Comparison of ENCODE assay signal across 30 mouse cellular contexts in the genomic region with DNA sequence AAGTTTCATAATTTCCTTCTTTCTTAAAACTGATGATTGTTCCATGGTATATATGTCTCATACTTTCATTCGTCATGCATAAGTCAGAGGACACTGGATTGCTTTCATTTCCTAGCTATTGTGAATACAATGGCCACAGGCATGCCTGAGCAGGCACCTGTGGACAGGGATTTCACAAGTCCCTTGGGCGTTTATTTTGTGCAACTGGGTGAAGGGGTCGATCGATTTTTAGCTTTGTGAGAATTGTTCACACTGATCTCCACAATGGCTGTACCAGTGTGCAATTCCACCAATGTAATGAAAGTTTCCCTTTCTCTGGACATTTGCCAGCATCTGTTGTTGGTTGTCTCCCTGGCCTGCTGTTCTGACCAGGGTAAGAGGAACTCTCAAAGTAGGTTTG.
"Had no signal": no experiment of that assay in that cellular context is flagged by ENCODE, and none has a peak within 500 bp of the region (broad histone marks: within the 10 kb centered on the region; RNA-seq: fewer than 3 reads in every experiment).

No protein-coding gene starts in this region.

- ATAC-seq: liver, embryonic 12.5 days; lung, postnatal 0 days; midbrain, embryonic 13.5 days; midbrain, embryonic 15.5 days; midbrain, embryonic 16.5 days had no signal

- H3K27me3 ChIP-seq: limb, embryonic 12.5 days; limb, embryonic 13.5 days; limb, embryonic 15.5 days; liver, embryonic 12.5 days; liver, embryonic 13.5 days; liver, embryonic 15.5 days; lung, embryonic 15.5 days; megakaryocyte, embryonic 14.5 days; midbrain, embryonic 12.5 days; midbrain, embryonic 13.5 days; midbrain, embryonic 15.5 days had no signal

- H3K4me3 ChIP-seq: left cerebral cortex, adult 2 months; limb, embryonic 10.5 days; limb, embryonic 12.5 days; limb, embryonic 13.5 days; limb, embryonic 15.5 days; liver, embryonic 12.5 days; liver, embryonic 13.5 days; liver, embryonic 15.5 days; lung, embryonic 15.5 days; megakaryocyte, embryonic 14.5 days; midbrain, embryonic 10.5 days; midbrain, embryonic 12.5 days; midbrain, embryonic 13.5 days; midbrain, embryonic 15.5 days; myocyte had no signal

- H3K9me3 ChIP-seq: limb, embryonic 10.5 days; limb, embryonic 15.5 days; liver, embryonic 12.5 days; liver, embryonic 13.5 days; liver, embryonic 15.5 days; lung, embryonic 15.5 days; megakaryocyte, embryonic 14.5 days; midbrain, embryonic 10.5 days; midbrain, embryonic 12.5 days; midbrain, embryonic 15.5 days had no signal

- H3K4me2 ChIP-seq: limb, embryonic 12.5 days; limb, embryonic 13.5 days; limb, embryonic 15.5 days; liver, embryonic 12.5 days; liver, embryonic 13.5 days; liver, embryonic 15.5 days; lung, embryonic 14.5 days; lung, embryonic 15.5 days; midbrain, embryonic 11.5 days; midbrain, embryonic 12.5 days; midbrain, embryonic 13.5 days; midbrain, embryonic 15.5 days had no signal

- H3K4me1 ChIP-seq: limb, embryonic 10.5 days; limb, embryonic 12.5 days; limb, embryonic 13.5 days; limb, embryonic 15.5 days; liver, embryonic 12.5 days; liver, embryonic 13.5 days; liver, embryonic 15.5 days; lung, embryonic 15.5 days; megakaryocyte, embryonic 14.5 days; midbrain, embryonic 12.5 days; midbrain, embryonic 13.5 days; midbrain, embryonic 15.5 days had no signal

- DNase-seq: layer of hippocampus, postnatal 36 days; left cerebral cortex, postnatal 4 days; liver, embryonic 13.5 days; lung, adult 18-20 months; lung, adult 2 months; lung, embryonic 14.5 days; lung, postnatal 10 days; lung, postnatal 14 days; lung, postnatal 36 days; lung, postnatal 4 days; midbrain, embryonic 14.5 days had no signal

- H3K36me3 ChIP-seq: limb, embryonic 10.5 days; limb, embryonic 12.5 days; limb, embryonic 13.5 days; limb, embryonic 15.5 days; liver, embryonic 12.5 days; liver, embryonic 13.5 days; liver, embryonic 15.5 days; lung, embryonic 15.5 days; midbrain, embryonic 10.5 days; midbrain, embryonic 12.5 days; midbrain, embryonic 13.5 days; midbrain, embryonic 15.5 days had no signal

- H3K9ac ChIP-seq: limb, embryonic 12.5 days; limb, embryonic 13.5 days; limb, embryonic 15.5 days; liver, embryonic 12.5 days; liver, embryonic 13.5 days; liver, embryonic 14.5 days; liver, embryonic 15.5 days; lung, embryonic 14.5 days; lung, embryonic 15.5 days; midbrain, embryonic 12.5 days; midbrain, embryonic 13.5 days; midbrain, embryonic 15.5 days had no signal

- H3K27ac ChIP-seq: left cerebral cortex, adult 2 months; limb, embryonic 10.5 days; limb, embryonic 12.5 days; limb, embryonic 13.5 days; limb, embryonic 15.5 days; liver, embryonic 12.5 days; liver, embryonic 13.5 days; liver, embryonic 14.5 days; liver, embryonic 15.5 days; lung, embryonic 15.5 days; macrophage; midbrain, embryonic 10.5 days; midbrain, embryonic 12.5 days; midbrain, embryonic 13.5 days; midbrain, embryonic 15.5 days had no signal
